Mouse (Mus musculus) cortical plate, adult 2 months (tissue): ENCODE measurements around the gene Wfdc6b. TPM values are rescaled to one million over a fixed set of nuclear protein-coding genes. Genes with fewer than 3 reads are reported as not detected.

Experiments used
- H3K27ac ChIP-seq: fragments of 200-500 bp; 2 replicates; pipeline ENCODE4 v1.5.1; 2012; ENCODE audit warnings: low read length, control low read depth, inconsistent platforms; ENCODE audit not compliant: insufficient read depth
- H3K4me1 ChIP-seq: fragments of 200-500 bp; 2 replicates; pipeline ENCODE4 v1.6.1; 2011; ENCODE audit warnings: low read length; ENCODE audit not compliant: control insufficient read depth, insufficient read depth
- H3K4me3 ChIP-seq: fragments of 200-500 bp; 2 replicates; pipeline ENCODE4 v1.5.1; 2011; ENCODE audit warnings: mild to moderate bottlenecking, low read length, control low read depth; ENCODE audit not compliant: insufficient read depth
- CTCF ChIP-seq: fragments of 200-500 bp; IDR thresholded peaks from 2 replicates; pipeline ENCODE4 v1.5.1; 2011; ENCODE audit warnings: mild to moderate bottlenecking, control low read depth, low read length; ENCODE audit not compliant: insufficient read depth; ENCODE audit errors: extremely low read depth
- POLR2A ChIP-seq: fragments of 200-500 bp; IDR thresholded peaks from 2 replicates; pipeline ENCODE4 v1.6.1; 2011; ENCODE audit warnings: mild to moderate bottlenecking, low read length, control low read depth; ENCODE audit not compliant: insufficient read depth; ENCODE audit errors: extremely low read depth
- polyA plus RNA-seq: library from polyadenylated mRNA; depleted of rRNA; stranded (reverse); fragments of >200 nt; gene quantifications from 2 replicates; pipeline ENCODE4 v1.2.3, GENCODE M21; 2012; rRNA removed

The Wfdc6b gene
- polyA plus RNA-seq, 1 experiment = not detected

GRCm38 (mm10) chr2:164664851-164665250 lies 51.5 kb downstream of the Wfdc6b start:
- no peak for TF ChIP-seq POLR2A
- TF ChIP-seq CTCF = no peak
- Histone ChIP-seq H3K4me3 (no peak overlapping the region), H3K27ac (no peak overlapping the region), H3K4me1 (no peaks in the 10 kb centered on the region)

Other genes starting within 250 kb of the Wfdc6b start
- 0.33 and 1.5 TPM in 2 replicates for gene Slpi, start 224.4 kb upstream of the Wfdc6b start, polyA plus RNA-seq
- gene Rbpjl, start 210.4 kb upstream of the Wfdc6b start, polyA plus RNA-seq = 1.1 and 1.3 TPM in 2 replicates
- 16.2 and 17.4 TPM in 2 replicates for gene Matn4, start 208.4 kb upstream of the Wfdc6b start, polyA plus RNA-seq
- 47.1 and 50.7 TPM in 2 replicates for gene Sdc4, start 169.6 kb upstream of the Wfdc6b start, polyA plus RNA-seq
- 58.1 and 64.5 TPM in 2 replicates for gene Sys1, start 156.6 kb upstream of the Wfdc6b start, polyA plus RNA-seq
- 7.4 and 9.5 TPM in 2 replicates for gene Gm20458, start 152.6 kb upstream of the Wfdc6b start, polyA plus RNA-seq
- gene Trp53tg5, start 139.8 kb upstream of the Wfdc6b start, polyA plus RNA-seq = not detected in 2 replicates
- gene Dbndd2, start 127.4 kb upstream of the Wfdc6b start, polyA plus RNA-seq = 250 and 313 TPM in 2 replicates
- 71.6 and 73.6 TPM in 2 replicates for gene Pigt, start 116.0 kb upstream of the Wfdc6b start, polyA plus RNA-seq
- 0.49 and 1.3 TPM in 2 replicates for gene Wfdc2, start 51.1 kb upstream of the Wfdc6b start, polyA plus RNA-seq
- not detected in 2 replicates for gene Spint3, start 40.1 kb upstream of the Wfdc6b start, polyA plus RNA-seq
- gene Wfdc6a, start 28.1 kb upstream of the Wfdc6b start, polyA plus RNA-seq = not detected in 2 replicates
- not detected in 2 replicates for gene Eppin, start 19.9 kb upstream of the Wfdc6b start, polyA plus RNA-seq
- gene Wfdc8, start 104 bp downstream of the Wfdc6b start, polyA plus RNA-seq = not detected in 2 replicates
- not detected in 2 replicates for gene Wfdc16, start 25.3 kb downstream of the Wfdc6b start, polyA plus RNA-seq
- not detected in 2 replicates for gene Wfdc10, start 42.5 kb downstream of the Wfdc6b start, polyA plus RNA-seq
- gene Wfdc9, start 43.1 kb downstream of the Wfdc6b start, polyA plus RNA-seq = not detected in 2 replicates
- gene Wfdc11, start 60.6 kb downstream of the Wfdc6b start, polyA plus RNA-seq = not detected in 2 replicates
- not detected in 2 replicates for gene Wfdc13, start 71.6 kb downstream of the Wfdc6b start, polyA plus RNA-seq
- not detected in 2 replicates for gene Spint4, start 85.0 kb downstream of the Wfdc6b start, polyA plus RNA-seq
- not detected in 2 replicates for gene Spint5, start 101.8 kb downstream of the Wfdc6b start, polyA plus RNA-seq
- gene Wfdc3, start 132.4 kb downstream of the Wfdc6b start, polyA plus RNA-seq = 2.4 and 2.6 TPM in 2 replicates
- gene Dnttip1, start 132.5 kb downstream of the Wfdc6b start, polyA plus RNA-seq = 35.5 and 36.4 TPM in 2 replicates
- gene Ube2c, start 156.4 kb downstream of the Wfdc6b start, polyA plus RNA-seq = 1.4 and 3.0 TPM in 2 replicates
- gene Tnnc2, start 166.4 kb downstream of the Wfdc6b start, polyA plus RNA-seq = 1.3 and 1.6 TPM in 2 replicates
- gene Snx21, start 172.3 kb downstream of the Wfdc6b start, polyA plus RNA-seq = 55.7 and 64.2 TPM in 2 replicates
- gene Acot8, start 191.4 kb downstream of the Wfdc6b start, polyA plus RNA-seq = 29.8 and 30.3 TPM in 2 replicates
- gene Zswim3, start 191.6 kb downstream of the Wfdc6b start, polyA plus RNA-seq = 7.2 and 7.6 TPM in 2 replicates
- 17.0 and 17.3 TPM in 2 replicates for gene Zswim1, start 209.2 kb downstream of the Wfdc6b start, polyA plus RNA-seq
- 0.23 and 0.66 TPM in 2 replicates for gene Spata25, start 215.0 kb downstream of the Wfdc6b start, polyA plus RNA-seq
- 200 and 204 TPM in 2 replicates for gene Ctsa, start 219.4 kb downstream of the Wfdc6b start, polyA plus RNA-seq
- 5.0 and 5.2 TPM in 2 replicates for gene Neurl2, start 219.9 kb downstream of the Wfdc6b start, polyA plus RNA-seq
- 172 and 186 TPM in 2 replicates for gene Pltp, start 244.2 kb downstream of the Wfdc6b start, polyA plus RNA-seq